Mouse (Mus musculus) frontal cortex, postnatal 25 days (tissue): ENCODE results near the gene Afdn.
"Not testable (repeated sequence)": the region's sequence is repeated elsewhere in the genome, so short reads cannot be mapped to it uniquely, and the experiment has no call there.

Experiments
- DNase-seq, 2 experiments: peaks; one replicate each; pipeline ENCODE4 v3.0.0; 2022; ENCODE audit warnings: low spot score in 2 of 2

Afdn gene

DNA sequence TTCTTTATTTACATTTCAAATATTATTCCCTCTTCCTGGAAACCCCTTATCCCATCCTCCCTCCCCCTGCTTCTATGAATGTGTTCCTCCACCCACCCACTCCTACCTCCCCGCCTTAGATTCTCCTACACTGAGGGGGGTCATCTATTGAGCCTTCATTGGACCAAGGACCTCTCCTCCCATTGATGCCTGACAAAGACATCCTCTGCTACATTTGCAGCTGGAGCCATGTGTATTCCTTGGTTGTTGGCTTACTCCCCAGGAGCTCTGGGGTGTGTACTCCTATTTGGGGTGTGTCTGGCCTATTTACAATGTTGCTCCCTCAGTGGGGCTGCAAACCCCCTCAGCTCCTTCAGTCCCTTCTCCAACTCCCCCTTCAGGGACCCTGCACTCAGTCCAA is 109.9 kb downstream of the Afdn start:
- no peak for DNase-seq

DNA sequence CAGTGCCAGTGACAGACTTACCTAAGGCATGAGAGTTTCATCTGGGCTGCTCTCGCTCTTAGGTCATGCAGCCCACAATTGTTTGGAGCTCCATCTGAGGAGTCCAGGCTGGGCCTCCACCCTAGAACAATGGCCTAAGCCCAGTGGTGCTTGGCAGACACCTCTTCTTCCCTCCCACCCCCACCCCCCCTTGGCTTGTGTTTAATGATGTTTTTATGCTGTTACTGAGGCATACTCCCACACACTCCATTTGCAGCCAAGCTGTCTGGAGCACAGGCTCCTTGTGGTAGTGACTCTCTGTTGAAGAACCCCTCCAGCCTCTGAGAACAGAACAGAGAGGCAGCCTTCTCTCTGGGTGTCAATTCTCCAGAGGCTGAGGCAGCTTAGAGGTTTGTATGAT is 113.9 kb downstream of the Afdn start:
- no peak for DNase-seq

DNA sequence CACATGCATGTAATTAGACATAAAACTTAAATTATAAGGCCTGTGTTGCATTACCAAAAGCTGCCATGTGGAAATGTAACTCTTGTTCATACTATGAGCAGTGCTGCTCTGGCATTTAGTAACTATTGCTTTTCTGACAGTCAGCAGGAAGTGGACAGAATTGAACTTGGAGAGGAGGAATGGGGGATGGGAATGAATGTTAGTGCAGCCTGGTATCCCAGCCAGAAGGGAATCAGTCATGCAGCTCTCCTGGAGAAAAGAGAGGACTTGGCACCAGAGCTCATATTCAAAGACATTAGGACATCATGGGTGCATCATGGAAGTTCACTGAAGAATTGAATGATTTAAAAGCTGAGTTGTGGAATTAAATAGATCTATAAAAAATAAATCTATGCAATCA is 117.1 kb downstream of the Afdn start:
- DNase-seq, result no peak

DNA sequence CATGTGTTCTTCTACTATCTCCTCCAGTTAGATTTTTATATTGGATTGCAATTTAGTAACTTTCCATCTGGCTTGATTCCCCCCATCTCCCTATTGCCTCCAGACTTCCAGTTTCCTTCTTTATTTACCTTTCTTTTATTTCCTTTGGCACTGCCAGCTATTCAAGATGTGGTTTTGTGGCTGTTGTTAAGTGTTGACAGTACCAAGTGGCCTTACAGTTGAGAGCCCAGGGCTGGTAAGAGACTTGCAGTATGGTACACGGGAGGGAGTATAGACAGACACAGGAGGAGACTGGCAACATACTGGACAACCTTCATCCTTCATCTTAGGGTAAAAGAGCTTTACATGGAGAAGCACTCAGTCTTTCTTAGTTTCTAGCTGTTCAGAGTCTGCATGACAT is 119.4 kb downstream of the Afdn start:
- DNase-seq, result no peak

DNA sequence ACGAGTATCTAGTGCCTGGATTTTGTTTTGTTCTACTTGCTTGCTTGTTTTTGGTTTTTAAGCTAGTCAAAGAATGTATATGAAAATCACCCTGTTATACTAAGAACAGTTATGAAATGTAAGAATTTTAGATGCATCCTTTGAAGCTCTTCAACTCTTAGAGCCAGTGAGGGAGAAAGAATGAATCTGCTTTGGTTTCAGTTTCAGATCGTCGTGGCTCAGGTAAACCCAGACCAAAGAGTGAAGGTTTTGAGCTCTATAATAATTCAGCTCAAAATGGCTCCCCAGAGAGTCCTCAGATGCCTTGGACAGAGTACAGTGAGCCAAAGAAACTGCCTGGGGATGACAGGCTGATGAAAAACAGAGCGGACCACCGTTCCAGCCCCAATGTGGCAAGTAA is 123.2 kb downstream of the Afdn start:
- DNase-seq, result no peak

DNA sequence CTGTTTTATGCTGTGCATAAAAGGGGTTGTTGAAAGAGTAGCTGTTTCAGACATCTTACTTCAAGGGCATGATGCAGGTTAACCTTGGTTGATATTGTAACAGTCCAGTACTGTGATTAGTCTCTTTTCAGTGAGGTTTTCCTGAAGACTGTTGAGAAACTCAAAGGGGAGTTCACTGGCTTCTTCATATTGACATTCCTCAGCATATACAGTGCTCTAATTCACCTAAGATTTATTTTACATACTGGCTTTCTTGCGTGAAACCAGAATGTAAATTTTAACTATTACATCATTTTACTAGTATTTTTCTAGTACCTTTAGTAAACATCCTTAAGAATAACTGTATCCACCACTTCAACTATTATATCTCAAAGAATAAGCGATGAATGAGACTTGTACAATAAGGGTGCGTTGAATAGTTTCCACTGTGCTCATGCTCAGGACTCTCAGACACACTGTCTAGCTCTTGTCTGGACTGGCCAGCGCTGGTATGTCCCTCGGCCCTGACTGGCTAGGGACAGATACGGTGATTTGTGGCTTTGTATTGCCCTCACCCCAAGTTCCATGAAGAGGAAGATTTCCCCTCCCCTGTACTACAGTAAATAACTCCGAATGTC is 129.6 kb downstream of the Afdn start:
- DNase-seq, result no peak

DNA sequence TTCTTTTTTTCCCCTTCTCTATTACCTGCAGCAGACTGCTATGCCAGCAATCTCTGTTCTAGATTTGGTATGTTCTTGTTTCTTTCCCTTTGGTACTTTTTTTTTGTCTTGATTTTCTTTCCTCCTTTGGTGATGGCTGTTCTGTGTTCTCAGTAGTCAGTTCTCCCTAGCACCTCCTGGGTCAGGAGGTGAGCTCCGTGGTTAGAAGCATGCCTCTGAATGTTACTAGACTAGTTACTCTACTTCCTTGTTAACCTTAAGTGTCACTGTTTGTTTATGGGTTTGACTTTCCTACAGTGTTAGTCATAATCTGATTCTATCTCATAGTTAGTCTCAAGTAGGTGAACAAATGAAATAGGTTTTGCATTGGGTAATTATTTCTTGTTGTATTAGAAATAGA is 130.6 kb downstream of the Afdn start:
- no peak for DNase-seq

DNA sequence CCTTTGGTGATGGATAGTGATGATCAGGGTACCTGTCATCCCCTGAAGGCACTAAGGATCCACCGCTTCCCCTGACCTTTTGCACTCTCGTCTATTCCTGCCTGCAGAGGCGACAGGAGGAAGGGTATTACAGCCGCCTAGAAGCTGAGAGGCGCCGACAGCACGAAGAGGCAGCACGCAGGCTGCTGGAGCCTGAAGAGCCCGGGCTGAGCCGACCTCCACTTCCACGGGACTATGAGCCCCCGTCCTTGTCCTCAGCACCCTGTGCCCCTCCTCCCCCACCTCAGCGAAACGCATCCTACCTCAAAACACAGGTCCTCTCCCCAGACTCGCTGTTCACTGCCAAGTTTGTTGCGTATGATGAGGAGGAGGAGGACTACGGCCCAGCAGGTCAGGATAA is 138.5 kb downstream of the Afdn start:
- DNase-seq, result no peak

DNA sequence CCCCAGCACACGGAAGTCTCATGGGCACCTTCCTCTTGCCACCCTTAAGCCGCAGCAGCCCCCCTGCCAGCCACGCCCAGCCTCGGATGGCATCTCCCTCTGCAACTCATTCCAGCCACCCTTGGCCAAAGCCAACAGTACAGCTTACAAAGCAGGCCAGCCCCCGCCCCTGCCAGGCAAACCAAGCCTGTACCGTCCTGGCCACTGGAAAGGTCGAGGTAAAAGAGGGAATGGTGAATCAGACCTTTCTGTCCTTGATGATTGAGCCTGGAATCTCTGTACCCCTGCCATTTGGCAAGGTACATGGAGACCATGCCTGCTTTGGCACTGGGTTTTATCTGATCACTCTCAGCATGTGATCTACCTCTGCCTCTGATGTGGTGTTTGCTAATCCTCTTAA is 138.9 kb downstream of the Afdn start:
- no peak for DNase-seq

DNA sequence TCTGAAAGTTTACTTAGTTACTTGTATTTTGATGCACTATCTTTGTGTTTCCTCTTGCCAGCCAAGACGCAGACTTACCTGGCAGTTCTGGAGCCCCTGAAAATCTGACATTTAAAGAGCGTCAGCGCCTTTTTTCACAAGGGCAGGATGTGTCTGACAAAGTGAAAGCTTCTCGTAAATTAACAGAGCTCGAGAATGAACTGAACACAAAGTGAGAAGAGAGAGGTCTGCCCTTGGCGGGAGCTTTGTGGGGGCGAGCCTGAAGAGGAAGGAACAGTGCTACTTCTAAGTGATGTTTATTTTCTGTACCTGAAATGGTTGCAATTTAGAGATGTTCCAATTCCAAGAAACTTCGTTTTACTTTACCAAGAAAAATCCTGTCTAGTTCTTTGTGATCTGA is 143.5 kb downstream of the Afdn start:
- DNase-seq, result no peak

DNA sequence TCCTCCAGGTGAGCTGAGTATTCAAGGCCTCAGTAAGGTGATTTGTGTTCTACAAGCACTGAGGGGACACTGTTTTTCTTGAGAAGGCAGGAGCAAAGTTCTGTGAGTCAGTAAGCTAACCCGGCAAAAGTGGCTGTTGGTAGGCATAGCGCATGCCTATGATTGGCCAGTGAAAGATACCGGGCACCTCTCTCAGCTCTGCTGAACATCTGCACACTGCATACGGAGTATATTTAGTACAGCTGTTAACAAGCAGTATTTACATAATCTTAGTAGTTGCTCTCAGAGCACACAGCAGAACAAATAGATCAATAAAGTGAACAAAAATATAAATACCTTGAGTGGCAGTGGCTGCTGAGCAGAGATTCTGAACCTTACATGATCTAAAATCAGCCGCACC is 146.7 kb downstream of the Afdn start:
- DNase-seq, result no peak

DNA sequence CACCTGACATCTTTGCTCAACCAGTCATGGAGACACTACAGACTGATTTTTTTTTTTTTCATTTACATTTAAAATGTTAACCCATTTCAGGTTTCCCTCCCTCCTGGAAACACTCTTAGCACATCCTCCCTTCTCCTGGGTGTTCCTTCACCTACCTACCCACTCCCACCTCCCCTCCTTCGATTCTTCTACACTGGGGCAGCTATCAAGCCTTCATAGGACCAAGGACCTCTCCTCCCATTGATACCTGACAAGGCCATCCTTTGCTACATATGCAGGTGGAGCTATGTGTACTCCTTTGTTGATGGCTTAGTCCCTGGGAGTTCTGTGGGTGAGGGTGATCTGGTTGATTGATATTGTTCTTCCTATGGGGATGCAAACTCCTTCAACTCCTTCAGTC is 147.3 kb downstream of the Afdn start:
- no peak for DNase-seq

DNA sequence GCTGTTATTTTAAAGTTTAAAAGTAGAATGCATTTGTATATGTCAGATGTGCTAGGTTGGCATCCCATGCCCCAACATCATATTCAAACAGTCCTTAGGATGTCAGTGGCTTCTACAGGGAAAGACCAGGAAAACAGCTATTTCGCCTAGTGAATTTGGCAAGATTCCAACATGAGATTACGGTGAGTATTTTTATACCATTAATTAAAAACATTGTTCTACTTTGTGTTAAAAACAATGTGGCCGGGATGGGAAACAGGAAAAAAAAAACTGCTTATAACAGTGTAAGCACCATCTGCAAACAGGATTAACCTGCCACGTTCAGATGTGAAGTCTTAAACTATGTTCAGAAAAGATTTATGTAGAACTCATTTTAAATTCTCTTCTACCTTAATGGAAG is 153.6 kb downstream of the Afdn start:
- DNase-seq, result no peak

DNA sequence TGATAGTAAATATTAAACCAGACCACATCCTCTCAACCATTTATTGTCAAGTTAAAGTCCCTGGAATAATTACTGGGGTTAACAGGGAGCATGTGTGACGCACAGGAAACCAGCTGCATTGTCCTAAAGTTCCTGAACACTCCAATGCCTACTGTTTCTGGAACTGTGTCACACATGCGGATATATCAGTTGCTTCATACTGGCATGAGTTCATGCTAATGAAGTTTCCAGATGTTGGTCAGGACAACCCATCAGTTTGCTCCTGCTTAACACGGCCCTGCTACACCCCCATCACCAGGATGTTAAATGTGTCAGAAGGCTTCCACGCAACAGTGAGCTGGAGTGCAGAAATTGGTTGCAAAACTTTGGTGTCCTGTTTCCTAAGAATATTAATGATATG is 154.2 kb downstream of the Afdn start:
- DNase-seq, result no peak

DNA sequence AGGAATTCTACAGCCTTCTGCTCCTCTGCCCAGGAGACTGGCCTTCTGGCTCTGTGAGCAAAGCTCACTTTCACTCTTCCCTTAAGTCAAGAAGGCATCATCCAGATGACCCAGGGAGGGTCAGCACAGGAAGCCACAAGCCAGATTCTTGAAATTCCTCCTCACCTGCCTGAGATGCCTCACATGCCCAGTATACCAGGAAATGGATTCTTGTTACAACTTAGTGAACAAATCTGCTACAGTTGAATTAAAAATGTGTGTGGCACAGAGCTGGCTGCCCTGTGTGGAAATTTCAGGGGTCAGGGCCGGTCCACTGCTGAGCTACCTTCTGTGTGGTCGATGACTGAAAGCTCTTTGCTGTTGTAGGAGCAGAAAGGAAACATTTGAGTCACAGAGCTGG is 160.4 kb downstream of the Afdn start:
- no peak for DNase-seq

DNA sequence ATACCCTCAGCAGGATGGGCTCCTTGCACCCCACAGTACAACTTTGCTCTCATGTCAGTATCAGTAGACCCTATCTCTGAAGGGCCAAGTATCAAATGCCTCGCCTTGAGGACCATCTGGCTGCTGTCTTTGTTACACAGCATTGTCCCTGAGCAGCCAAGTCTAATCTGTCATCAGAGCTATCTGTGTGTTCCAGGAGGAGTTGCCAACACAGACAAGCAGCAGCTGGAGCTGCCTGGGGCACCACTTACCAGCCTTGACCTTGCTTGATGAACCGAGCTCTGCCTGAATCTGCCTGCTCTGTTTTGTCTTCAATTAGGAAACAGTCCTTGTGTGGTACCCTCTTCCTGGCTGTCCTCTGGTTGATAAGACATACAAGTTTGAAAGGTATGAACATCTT is 163.1 kb downstream of the Afdn start:
- no peak for DNase-seq

DNA sequence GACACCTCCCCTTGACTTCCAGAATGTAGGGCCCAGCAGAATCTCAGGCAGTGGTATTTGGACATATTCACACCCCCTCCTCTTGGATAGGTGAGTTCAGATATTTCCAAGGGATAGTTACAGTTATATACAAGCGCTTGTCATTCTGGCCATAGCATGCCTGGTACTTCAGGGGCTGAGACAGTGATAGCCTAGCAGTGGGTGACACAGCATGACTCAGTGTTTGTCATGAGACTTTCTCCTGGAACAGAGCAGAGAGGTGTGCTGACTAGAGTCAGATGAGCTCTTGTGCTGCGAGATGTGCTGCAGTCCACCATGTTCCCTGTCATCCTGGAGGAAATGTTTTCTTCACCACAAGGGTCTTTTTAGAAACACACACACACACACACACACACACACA is 164.2 kb downstream of the Afdn start:
- DNase-seq, result no peak

DNA sequence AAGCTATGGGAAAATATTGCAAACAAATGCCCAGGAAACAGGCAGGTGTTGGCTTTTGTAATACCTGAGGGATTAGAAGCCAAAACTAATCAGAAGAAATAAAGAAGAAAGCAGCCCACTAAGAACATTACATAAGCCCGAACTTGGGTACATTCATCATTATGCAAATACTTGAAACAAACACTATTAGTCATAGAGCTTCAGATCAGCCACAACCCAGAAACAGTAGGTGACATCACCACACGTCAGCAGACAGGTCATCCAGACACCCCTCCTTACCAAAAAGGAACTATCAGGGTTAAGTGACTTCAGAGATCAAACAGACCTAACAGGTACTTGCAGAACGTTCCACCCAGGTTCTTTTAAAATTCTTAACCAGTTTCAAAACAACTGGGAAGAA is 165.6 kb downstream of the Afdn start:
- DNase-seq, result no peak

DNA sequence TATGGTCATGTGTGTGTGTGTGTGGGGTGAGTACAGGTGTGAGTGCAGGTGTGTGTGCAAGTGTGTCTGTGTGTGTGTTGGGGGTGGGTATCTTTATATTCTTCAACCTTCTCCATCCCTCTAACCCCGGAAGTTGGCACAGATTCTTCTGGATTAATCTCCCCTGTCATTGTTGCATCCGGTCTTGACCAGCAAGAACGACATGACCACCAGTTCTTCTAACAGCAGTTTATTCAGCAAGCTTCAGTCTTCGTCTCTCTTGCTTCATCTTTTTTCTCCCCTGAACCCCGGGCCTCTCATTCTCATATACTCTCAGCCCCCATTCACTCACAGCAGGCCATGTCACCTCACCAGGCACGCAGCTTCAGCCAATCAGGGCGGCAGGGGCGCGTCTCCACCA is 170.1 kb downstream of the Afdn start:
- no peak for DNase-seq

DNA sequence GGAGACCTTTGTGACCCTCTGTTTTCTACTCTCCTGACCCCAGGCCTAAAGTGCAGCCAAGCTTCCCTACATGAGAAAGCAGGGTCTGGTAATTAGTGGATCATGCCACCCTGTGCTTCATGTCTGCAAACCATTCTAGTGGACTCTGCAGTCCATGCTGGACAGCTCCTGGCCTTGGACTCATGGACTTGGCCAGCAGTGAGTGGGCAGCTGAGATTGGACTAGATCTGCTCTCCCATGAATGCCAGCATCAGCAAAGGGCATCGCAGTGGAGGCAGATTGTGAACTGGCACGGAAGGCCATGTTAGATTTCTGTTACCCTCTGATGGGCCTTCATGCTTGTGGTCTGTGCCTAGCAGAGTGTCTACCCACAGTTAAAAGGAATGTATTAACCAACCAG is 175.0 kb downstream of the Afdn start:
- DNase-seq, result not testable (repeated sequence)

DNA sequence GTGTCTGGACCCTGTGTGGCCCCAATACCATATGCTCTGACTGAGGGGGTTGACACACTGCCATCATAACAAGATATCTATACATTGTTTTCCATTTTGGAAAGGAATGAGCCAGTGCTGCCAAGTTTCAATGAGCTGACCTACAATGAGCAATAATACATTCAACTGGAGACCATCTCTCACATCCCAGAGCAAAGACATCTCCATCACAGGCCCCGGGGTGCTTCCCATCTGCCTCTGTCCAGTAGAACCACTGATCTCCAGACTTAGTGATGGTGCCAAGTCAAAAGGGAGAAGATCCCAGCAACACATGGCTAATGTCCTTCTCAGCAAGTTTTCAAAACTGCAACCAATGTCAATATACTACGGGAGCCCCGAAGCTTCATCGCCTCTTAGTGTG is 177.4 kb downstream of the Afdn start:
- no peak for DNase-seq

DNA sequence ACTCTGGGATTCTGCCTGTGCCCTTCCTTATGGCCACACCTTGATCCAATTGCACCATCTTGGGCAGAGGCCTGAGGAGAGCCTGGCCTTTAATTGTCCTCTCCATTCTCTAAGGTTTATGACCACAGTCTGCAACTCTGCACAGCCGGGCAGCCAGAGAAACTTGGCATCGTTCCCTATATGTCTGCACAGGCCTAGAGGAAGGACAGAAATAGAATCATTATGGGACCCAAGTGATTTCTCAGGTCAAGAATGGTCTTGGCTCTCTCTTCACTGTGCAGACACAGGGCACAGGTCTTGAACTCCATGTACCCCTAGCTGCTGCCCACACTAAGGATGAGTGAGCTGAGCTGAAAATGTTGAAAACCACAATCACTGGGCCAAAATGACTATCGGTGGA is 178.3 kb downstream of the Afdn start:
- DNase-seq, result no peak

DNA sequence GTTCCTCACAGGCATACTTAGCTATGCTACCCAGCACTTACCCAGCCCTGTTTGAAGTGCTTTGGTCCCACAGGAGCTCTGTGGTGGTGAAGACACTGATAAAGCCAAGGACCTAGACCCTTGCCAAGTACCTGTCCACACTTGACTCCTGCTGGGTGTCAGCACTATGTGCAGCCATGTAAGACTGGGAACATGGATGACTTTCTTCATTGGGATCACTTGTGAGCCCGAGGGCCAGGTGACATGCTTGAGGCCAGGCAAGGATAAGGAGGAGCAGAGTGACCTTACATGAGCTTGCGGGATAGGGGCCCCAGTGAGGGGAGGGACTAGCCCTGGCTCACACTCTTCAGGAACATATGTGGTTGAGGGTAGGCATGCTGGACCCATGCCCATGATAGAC is 178.9 kb downstream of the Afdn start:
- DNase-seq, result not testable (repeated sequence)

DNA sequence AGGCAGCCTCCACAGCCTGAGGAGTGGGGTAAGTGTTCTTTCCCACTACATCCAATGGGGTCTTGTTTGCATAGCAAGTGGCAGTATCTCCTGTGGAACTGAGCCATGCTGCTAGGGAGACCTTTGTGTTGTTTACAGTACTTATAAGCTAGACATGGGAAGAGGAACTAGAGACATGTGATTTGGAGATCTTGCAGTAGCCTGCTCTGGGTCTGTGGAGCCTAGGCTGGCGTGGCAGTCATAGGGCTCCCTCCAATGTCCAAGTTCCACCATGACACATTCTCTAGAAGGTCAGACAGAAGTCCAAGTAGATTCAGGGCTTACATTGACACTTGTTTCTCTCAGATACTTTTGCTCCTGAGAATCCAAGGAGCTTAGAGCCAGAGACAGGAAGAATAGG is 180.1 kb downstream of the Afdn start:
- no peak for DNase-seq

DNA sequence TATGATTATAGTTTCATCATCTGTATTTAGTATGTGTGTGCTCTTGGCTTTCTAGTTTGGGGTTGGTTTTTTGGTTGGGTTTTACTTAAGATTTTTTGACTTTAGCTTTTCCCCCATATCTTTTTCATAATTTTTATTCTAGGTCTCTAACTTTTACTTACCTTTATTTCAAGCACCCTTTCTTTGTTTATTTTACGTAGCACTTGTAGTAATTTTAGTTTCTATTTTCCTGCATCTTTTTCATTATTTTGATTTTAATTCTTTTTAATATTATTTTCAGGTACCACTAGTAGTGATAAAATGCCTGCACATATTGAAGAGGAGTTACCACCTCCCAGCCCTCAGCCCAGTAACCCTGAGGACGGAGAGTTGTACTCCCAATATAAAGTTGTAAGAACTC is 187.7 kb downstream of the Afdn start, which contains the start of gene Gm7168:
TSS of gene Gm7168 (plus strand) at position 301 of the 400 bp plus-strand sequence.
- not testable (repeated sequence) for DNase-seq
